Mouse (Mus musculus) gonadal fat pad, adult 2 months (tissue): Measurements from ENCODE around the gene Olfml1. TPM values are rescaled to one million over a fixed set of nuclear protein-coding genes. Genes with fewer than 3 reads are reported as not detected.

Experiments used
- polyA plus RNA-seq: library from polyadenylated mRNA; depleted of rRNA; stranded (reverse); fragments of >200 nt; gene quantifications from 2 replicates; pipeline ENCODE4 v1.2.3, GENCODE M21; 2012; rRNA removed

Olfml1 gene
- polyA plus RNA-seq, 1 experiment: 27.9 TPM

Other genes starting within 250 kb of the Olfml1 start
- gene Syt9, start 196.7 kb upstream of the Olfml1 start, polyA plus RNA-seq: 0.26 and 0.51 TPM in 2 replicates
- gene Ppfibp2, start 27.8 kb downstream of the Olfml1 start, polyA plus RNA-seq: 13.2 and 15.2 TPM in 2 replicates
- 0.15 TPM in 1 of 2 replicates, not detected in the other for gene 5330417H12Rik, start 57.7 kb downstream of the Olfml1 start, polyA plus RNA-seq
- gene Cyb5r2, start 190.6 kb downstream of the Olfml1 start, polyA plus RNA-seq: 9.3 and 9.4 TPM in 2 replicates
- 268 and 353 TPM in 2 replicates for gene Ovch2, start 233.8 kb downstream of the Olfml1 start, polyA plus RNA-seq
- 2.8 and 3.7 TPM in 2 replicates for gene Olfr467, start 244.8 kb downstream of the Olfml1 start, polyA plus RNA-seq